Mouse (Mus musculus): Measurements from ENCODE around the gene Rhbg.

Rhbg gene

DNA sequence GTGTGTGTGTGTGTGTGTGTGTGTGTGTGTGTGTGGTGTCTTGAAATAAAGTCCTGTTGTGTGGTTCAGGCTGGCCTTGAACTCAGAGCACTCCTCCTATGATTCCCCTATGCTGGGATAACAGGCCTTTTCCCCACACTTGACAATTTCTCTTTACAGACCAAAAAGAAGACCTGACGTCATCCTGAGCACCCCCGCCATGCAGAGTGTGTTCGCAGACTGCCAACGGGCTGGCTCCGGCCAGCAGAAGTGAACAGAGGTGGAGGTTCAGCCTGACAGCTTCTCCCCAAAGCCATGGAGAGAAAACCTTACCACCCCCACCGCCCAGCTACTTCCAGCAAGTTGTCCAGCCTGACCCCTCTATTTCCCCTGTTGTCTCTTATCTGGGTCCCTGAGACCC, 25.0 kb downstream of the Rhbg start:
- DNase-seq (ENCODE audit: low read depth, low spot score) = no peak

DNA sequence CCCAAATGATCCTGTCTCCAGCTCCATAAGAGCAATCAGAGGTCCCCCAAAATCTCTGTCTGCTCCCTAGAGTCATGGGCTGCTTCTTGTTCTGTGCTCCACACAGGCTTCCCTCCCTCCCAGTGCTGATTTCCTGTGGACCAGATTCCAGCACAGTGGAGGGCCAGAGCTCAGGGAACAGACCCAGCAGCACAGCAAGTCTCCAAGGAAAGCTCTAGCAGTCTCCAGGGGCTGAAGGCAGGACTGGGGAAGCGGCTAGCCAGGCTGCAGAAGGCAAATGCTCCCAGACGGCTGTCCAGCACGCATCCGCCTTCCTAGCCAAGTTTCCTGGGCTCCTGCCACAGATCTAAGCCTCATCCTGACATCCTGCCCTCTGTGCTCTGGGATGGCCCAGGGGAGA, 25.6 kb downstream of the Rhbg start:
- no peak for DNase-seq (ENCODE audit: low read depth, low spot score)

- DNase-seq (ENCODE audit: low read depth, low spot score) = no peak
Measured at GRCm38 (mm10) chr3:88227976-88228375, 26.5 kb downstream of the Rhbg start.

DNA sequence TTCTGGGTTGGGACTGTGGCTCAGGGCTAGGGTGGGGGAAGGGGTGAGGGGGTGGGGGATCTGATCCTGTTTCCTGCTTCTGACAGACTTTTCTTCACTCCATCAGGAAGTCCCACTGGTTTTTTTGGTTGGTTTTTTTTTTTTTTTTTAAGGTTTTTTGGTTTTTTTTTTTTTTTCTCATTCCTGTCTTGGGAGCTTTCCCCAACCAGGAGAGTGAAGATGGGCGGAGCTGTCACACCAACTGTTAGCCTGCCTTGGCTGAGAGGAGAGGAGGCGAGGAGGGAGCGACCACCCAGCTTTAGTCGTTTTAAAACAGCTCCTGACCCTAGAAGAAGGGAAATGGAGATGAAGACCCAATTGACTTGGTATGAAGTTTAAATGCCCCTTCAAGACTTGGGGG, 27.2 kb downstream of the Rhbg start:
- DNase-seq (ENCODE audit: low read depth, low spot score) = peak; percentile 34

- no peak for DNase-seq (ENCODE audit: low read depth, low spot score)
Measured at GRCm38 (mm10) chr3:88226101-88226845, 28.2 kb downstream of the Rhbg start.

GRCm38 (mm10) chr3:88224929-88225328, 29.6 kb downstream of the Rhbg start:
- no peak for DNase-seq (ENCODE audit: low read depth, low spot score)

DNA sequence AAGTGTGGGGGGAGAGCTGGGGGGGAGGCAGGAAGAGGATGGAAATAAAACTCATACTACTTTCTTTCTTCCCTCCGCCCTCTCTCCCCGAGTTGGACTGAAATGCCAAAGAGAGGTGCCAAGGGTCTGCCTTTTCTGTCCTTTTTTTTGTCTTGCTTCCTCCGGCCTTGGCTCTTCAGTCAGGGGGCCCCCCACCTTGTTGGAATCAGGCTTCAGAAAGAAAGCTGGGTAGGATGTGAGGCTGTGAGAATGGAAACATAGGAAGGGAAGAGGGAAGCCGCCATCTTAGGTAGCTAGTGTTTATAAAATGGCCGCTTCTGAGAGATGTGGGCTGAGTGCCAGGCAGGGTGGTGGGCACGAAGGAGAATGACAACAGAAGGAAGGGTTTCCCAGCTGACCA, 32.1 kb downstream of the Rhbg start:
- DNase-seq (ENCODE audit: low read depth, low spot score) = no peak

DNA sequence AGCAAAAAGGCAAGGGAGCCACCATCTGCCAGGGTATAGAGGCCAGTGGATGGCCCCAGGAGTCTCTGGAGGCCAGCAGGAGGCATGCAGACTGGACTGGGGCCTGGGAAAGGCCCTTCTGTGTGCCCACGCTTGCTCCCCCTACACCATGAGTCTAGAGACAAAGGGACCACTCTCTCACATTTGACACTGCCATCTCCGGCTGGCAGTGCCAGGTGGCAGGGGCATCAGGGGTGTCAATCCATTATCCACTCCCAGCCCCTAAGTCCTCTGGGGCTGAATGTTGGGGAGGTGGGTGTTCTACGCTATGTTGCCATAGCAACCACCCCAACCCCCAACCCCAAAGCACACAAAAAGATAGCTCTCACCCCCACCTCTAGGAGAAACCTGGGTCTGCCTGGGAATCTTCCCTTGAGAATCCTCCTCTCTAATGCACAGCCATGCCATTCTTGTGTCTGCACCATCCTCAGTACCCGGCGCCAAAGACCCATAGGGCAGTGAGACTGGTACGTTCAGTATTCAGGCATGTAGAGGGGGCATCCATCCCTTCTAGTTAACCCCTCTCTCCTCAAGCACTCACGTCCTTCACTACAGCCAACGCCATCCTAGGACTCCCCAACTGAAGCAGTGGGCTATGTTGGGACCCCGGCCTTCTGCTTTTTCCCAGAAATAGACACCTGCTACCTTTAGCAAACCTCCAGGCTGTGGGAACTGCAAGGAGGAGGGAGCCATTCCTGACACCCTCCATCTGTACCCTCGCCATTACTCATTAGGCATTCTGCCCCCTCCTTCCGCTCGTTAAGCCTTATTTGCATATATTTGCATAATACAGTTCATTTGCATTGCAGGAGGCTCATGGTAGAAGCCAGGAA, 32.8 kb downstream of the Rhbg start:
- no peak for DNase-seq (ENCODE audit: low read depth, low spot score)

DNA sequence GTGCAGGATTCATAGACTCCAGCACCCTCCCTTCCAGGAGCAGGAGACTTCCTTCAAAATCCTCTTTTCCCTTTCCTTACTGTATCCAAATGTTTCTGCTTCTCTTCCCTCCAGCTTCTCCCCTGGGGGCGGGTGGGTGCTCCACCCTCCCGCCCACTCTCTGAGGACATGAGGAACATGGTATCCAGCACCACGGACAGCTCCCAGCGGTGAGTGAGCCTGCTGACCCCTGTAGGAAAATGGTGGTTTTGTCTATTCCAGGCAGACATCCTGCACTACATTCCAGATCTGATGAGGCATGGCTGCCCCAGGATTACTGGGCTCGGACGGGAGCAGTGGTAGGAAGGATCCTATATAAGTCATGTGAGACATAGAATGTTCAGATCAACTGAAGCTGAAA, 33.7 kb downstream of the Rhbg start:
- peak; percentile 93 for DNase-seq (ENCODE audit: low read depth, low spot score)

DNA sequence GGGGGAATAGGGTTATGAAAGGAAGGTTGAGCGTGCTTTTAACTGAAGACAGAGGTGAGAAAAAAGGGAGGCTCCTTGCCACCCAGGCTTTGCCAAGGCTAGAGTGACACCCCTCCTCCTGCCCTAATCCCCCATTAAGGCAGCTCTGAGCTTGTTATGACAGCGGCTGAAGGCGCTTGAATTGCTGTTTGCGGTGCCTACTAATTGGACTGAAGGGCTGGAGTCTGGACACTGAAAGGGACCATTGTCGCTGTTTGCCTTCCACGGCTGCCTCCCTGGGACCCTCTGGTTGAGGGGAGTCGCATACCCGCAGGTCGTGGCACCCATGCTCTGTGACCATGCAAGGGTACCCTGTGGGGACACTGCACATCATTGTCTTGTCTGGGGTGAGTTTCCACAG, 34.6 kb downstream of the Rhbg start:
- DNase-seq (ENCODE audit: low read depth, low spot score) = no peak

DNA sequence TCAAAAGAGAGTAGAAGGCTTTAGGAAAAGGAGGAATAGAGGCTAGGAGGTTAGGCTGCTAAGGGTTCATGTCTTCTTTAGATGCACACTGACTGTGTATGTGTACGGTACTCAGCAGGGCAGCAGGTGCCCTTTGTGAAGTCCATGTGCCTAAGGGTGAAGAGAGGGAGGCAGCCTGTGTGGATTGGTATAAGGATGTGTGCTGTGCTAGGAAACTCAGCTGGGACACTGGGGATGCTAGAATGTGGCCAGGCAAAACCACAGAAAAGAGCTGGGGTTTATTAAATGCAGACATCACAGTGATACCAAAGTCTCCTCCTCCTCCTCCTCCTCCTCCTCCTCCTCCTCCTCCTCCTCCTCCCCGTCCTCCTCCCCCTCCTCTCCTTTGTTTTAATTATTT, 36.8 kb downstream of the Rhbg start:
- DNase-seq (ENCODE audit: low read depth, low spot score) = no peak

- DNase-seq (ENCODE audit: low read depth, low spot score) = no peak
Measured at GRCm38 (mm10) chr3:88216534-88217326, 37.8 kb downstream of the Rhbg start.

DNA sequence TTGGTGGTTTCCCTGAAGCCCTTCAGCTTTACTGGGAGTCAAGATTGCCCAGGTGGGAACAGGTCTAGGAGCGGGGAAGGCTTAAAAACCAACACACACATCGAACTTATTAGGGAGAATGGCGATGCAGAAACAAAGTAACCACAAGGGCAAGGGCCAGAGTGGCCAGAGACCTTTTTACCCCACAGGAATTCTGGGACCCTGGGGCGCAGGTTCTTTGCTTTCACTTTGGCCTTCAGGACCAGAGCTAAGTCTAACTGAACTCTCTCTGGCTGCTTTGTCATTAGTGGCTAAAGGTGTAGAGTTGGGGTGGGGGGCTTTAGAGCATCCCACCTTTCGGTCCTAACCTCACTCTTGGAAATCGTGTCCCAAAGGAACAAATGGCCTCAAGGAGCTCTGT, 38.4 kb downstream of the Rhbg start:
- no peak for DNase-seq (ENCODE audit: low read depth, low spot score)

DNA sequence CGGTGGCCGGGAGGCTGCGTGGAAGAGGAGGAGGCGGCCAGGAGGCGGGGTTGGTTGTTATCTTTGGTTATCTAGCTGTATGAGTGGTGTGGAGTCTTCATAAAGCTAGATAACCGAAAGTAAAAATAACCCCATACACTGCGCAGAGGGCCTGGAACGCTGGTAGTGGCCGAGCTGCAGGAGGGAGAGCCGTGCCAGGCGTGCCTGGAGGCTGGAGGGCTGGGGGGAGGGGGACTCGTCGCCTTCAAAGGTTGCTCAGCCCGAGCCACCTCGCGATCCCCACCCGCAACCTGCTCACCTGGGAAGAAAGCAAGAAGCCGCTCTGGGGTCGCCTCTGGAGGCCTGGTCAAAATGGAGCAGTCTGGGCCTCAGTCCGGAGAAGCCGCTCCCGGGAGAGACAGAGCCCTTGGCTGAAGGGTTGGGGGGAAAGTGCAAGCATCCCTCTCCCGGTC, 38.9 kb downstream of the Rhbg start:
- peak; percentile 41 for DNase-seq (ENCODE audit: low read depth, low spot score)

- peak; percentile 26 for DNase-seq (ENCODE audit: low read depth, low spot score)
Measured at GRCm38 (mm10) chr3:88214971-88215552, 39.4 kb downstream of the Rhbg start.

DNA sequence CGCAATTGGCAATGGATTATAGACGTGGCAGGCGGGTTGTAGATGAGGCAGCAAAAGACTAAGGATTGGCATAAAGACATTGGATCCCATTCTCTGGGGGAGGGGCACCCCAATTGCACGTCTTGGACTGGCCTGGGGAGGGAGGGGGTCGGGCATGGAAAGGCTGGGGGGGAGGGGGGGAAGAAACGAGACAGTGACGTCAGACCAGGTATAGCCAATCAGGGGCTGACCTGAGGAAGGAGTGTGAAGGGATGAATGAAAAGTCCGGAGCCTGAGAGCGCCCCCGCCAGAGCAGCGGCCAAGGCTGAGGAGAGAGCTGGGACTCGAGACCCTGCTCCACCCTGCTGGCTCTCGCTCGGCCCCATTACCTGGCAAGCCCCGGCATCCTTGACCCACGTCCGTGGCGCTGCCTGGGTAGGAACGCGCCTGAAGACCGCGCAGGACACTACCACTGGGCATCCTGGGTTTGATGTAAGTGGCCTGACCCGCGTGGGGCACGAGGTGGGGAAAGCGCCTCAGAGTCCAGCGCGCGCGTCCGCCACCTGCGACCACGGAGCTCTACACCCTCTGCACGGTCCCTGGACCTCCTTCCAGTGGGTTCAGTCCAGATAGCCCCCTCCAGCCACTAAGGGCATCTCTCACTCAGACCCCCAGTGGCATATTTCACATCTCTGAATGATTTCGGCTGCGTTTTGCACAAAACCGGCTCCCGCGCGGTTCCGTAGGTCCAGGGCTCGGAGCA, 40.1 kb downstream of the Rhbg start:
- DNase-seq (ENCODE audit: low read depth, low spot score) = peak; percentile 80

- no peak for DNase-seq (ENCODE audit: low read depth, low spot score)
Measured at GRCm38 (mm10) chr3:88213019-88213418, 41.5 kb downstream of the Rhbg start.

DNA sequence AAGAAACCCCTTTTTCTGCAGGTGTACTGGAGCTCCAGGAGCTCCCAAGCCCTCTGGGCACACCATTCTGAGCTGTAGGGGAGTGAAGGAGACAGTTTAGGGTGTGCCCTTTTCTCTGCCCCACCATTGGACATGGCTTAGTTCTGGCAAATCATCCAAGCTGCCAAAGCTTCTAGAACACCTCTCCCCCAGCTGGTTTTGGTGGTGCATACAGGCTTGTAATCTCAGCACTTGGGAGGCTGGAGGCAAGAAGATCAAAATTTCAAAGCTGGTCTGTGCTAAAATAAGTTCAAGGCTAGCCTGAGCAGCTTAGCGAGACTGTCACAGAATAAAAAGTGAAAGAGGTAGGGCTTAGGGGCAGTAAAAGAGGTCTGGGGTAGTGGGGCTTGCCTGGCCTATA, 42.2 kb downstream of the Rhbg start:
- no peak for DNase-seq (ENCODE audit: low read depth, low spot score)

- DNase-seq (ENCODE audit: low read depth, low spot score) = no peak
Measured at GRCm38 (mm10) chr3:88210918-88211317, 43.6 kb downstream of the Rhbg start.

DNA sequence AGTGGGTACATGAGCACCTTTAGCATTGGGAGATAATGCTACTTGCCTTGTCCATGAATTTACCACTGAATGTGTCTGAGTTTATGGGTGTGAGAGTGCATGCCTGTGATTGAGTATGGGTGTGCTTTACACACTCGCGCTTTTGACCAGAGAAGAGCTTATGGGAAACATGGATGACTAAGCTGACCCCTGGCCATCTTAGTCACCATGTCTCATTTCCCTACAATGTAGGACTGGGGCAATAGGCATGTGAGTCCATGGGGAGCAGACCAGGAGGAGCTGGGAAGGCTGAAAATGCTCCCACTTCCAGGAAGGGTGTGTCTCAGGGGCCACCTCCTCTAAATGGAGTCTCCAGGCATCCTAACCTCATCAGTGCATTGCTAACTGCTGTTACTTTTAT, 44.4 kb downstream of the Rhbg start:
- DNase-seq (ENCODE audit: low read depth, low spot score) = no peak

GRCm38 (mm10) chr3:88209306-88209705, 45.2 kb downstream of the Rhbg start:
- no peak for DNase-seq (ENCODE audit: low read depth, low spot score)

Data from ES-CJ7 (cell line).